10 mouse cellular contexts compared by ENCODE assay signal in the genomic region with DNA sequence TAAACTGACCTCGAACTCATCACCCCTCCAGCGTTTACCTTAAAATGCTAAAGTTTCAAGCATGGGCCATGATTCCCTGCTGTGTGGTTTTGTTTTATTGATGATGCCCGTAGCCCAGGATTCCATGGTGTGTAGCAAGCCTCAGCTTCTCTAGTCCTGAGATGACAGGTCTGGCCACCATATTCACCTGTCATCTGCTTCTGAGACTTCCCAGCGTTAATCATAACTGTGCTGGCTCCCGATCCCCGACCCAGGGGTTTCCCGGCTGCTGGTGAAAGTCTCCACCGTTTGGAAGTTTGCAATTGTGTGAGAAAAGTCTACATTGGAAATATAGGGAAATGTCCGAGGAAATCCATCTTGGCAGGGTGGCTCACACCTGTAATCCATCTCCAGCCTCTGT. TPM values are rescaled to one million over a fixed set of nuclear protein-coding genes. Genes with fewer than 3 reads are reported as not detected.
A peak's percentile ranks its signal among the peaks of the same experiment; 100 is the strongest.
DNase-seq lines count a peak whose midpoint lies in the region; ATAC-seq and TF ChIP-seq lines count a peak whose summit lies in the region.
"Had no signal": no experiment of that assay in that cellular context is flagged by ENCODE, and none has a peak within 500 bp of the region (broad histone marks: within the 10 kb centered on the region; RNA-seq: fewer than 3 reads in every experiment).

No protein-coding gene starts in this region.

- no peak for TF ChIP-seq EP300 in lung, postnatal 0 days (IDR thresholded peaks at IDR 0.05)

- H3K27ac ChIP-seq in lung, postnatal 0 days (ENCODE audit: low read length) = no peak overlapping the region
- peak overlapping the region; percentile 91; the same call in 1 of the 2 replicates for H3K27ac ChIP-seq in forebrain, embryonic 13.5 days
- H3K27ac ChIP-seq in limb, embryonic 12.5 days = no peak overlapping the region; the same call in 1 of the 2 replicates
- no peak overlapping the region for H3K27ac ChIP-seq in stomach, embryonic 14.5 days (ENCODE audit: low read length)

- H3K4me3 ChIP-seq in lung, postnatal 0 days (ENCODE audit: low read depth, low read length) = peak overlapping the region; percentile 69
- peak overlapping the region; percentile 72 for H3K4me3 ChIP-seq in forebrain, embryonic 13.5 days
- peak overlapping the region; percentile 75 for H3K4me3 ChIP-seq in limb, embryonic 12.5 days (replicated peaks)
- H3K4me3 ChIP-seq in stomach, embryonic 14.5 days (ENCODE audit: low read depth, low read length) = peak overlapping the region; percentile 59

- H3K36me3 ChIP-seq in lung, postnatal 0 days (ENCODE audit: insufficient read depth, low read length) = no peaks in the 10 kb centered on the region
- H3K36me3 ChIP-seq in forebrain, embryonic 13.5 days (ENCODE audit: poor library complexity, severe bottlenecking) = no peaks in the 10 kb centered on the region
- H3K36me3 ChIP-seq in limb, embryonic 12.5 days = no peaks in the 10 kb centered on the region
- no peaks in the 10 kb centered on the region for H3K36me3 ChIP-seq in stomach, embryonic 14.5 days (ENCODE audit: control insufficient read depth, insufficient read depth, low read length)

- 70% methylated on average over 9 of the region's 9 CpGs for WGBS in lung, postnatal 0 days
- 76% methylated on average over 9 of the region's 9 CpGs for WGBS in forebrain, embryonic 13.5 days
- 73% methylated on average over 9 of the region's 9 CpGs for WGBS in limb, embryonic 12.5 days
- 70% methylated on average over 9 of the region's 9 CpGs for WGBS in stomach, embryonic 14.5 days

- H3K9me3 ChIP-seq in lung, postnatal 0 days (ENCODE audit: low read length) = no peaks in the 10 kb centered on the region
- no peaks in the 10 kb centered on the region for H3K9me3 ChIP-seq in forebrain, embryonic 13.5 days (replicated peaks)
- H3K9me3 ChIP-seq in limb, embryonic 12.5 days = no peaks in the 10 kb centered on the region
- no peaks in the 10 kb centered on the region for H3K9me3 ChIP-seq in stomach, embryonic 14.5 days (ENCODE audit: control insufficient read depth, low read depth, low read length)

- peak overlapping the region; percentile 88 for H3K4me2 ChIP-seq in lung, postnatal 0 days (replicated peaks; ENCODE audit: low read depth, low read length)
- H3K4me2 ChIP-seq in forebrain, embryonic 13.5 days = peak overlapping the region; percentile 81
- H3K4me2 ChIP-seq in limb, embryonic 12.5 days = peak overlapping the region; percentile 86
- peak overlapping the region; percentile 81 for H3K4me2 ChIP-seq in stomach, embryonic 14.5 days (replicated peaks; ENCODE audit: low read depth, low read length)

- no peak for TF ChIP-seq CTCF in lung, postnatal 0 days (IDR thresholded peaks at IDR 0.05)

- H3K9ac ChIP-seq in lung, postnatal 0 days (replicated peaks; ENCODE audit: low read depth) = peak overlapping the region; percentile 54; the same call in 1 of the 2 replicates
- H3K9ac ChIP-seq in forebrain, embryonic 13.5 days = peak overlapping the region; percentile 88
- H3K9ac ChIP-seq in limb, embryonic 12.5 days (replicated peaks) = no peak overlapping the region
- 0 out of 2 replicates have a peak overlapping the region, but pooled peaks have one; percentile 49 for H3K9ac ChIP-seq in stomach, embryonic 14.5 days (replicated peaks; ENCODE audit: low read depth, low read length)

- no peak for ATAC-seq in lung, postnatal 0 days
- ATAC-seq in forebrain, embryonic 13.5 days = no peak
- no peak for ATAC-seq in limb, embryonic 12.5 days (ENCODE audit: insufficient number of reproducible peaks, insufficient read depth, low FRiP score, low TSS enrichment, low read depth)
- no peak for ATAC-seq in stomach, embryonic 14.5 days (ENCODE audit: insufficient number of reproducible peaks, insufficient read depth, low FRiP score, low read depth)
- no peak for ATAC-seq in megakaryocyte-erythroid progenitor cell, adult 5-6 weeks (replicated peaks; ENCODE audit: low FRiP score, low TSS enrichment, poor library complexity, severe bottlenecking)
- no peak for ATAC-seq in activated CD4-positive, CD25-positive, alpha-beta regulatory T cell, adult 4 months

- DNase-seq in lung, postnatal 0 days (ENCODE audit: low spot score) = no peak
- DNase-seq in lung, adult 18-20 months = no peak
- no peak for DNase-seq in T-cell, adult 2 months (ENCODE audit: low spot score)
- DNase-seq: adrenal gland, postnatal 10 days; gastrocnemius, postnatal 14 days had no signal

- no peaks in the 10 kb centered on the region for H3K4me1 ChIP-seq in lung, postnatal 0 days (ENCODE audit: insufficient read depth, low read depth, low read length)
- H3K4me1 ChIP-seq in forebrain, embryonic 13.5 days = peaks cover 8% of the 10 kb centered on the region
- 0 out of 2 replicates have a peak, but pooled peaks cover 8% of the 10 kb centered on the region for H3K4me1 ChIP-seq in limb, embryonic 12.5 days (replicated peaks)
- H3K4me1 ChIP-seq in stomach, embryonic 14.5 days (ENCODE audit: control insufficient read depth, insufficient read depth, low read length) = no peaks in the 10 kb centered on the region

- no peaks in the 10 kb centered on the region for H3K27me3 ChIP-seq in lung, postnatal 0 days (replicated peaks; ENCODE audit: insufficient read depth, low read length)
- H3K27me3 ChIP-seq in forebrain, embryonic 13.5 days = no peaks in the 10 kb centered on the region
- H3K27me3 ChIP-seq in limb, embryonic 12.5 days = no peaks in the 10 kb centered on the region
- H3K27me3 ChIP-seq in stomach, embryonic 14.5 days (ENCODE audit: control insufficient read depth, insufficient read depth, low read length) = no peaks in the 10 kb centered on the region

RNA-seq across cellular contexts. Expression of gene Nupr1l, which starts 0.8 kb away (rescaled TPM):
- 5.5 and 6.2 TPM in 2 replicates for polyA plus RNA-seq in lung, postnatal 0 days (2015; fragmentation: Nextera tagmentation; extraction: Ambion mirVana)
- 5.2 and 7.2 TPM in 2 replicates for polyA plus RNA-seq in forebrain, embryonic 13.5 days (2015; fragmentation: Nextera tagmentation; extraction: Ambion mirVana)
- 5.0 and 6.2 TPM in 2 replicates for polyA plus RNA-seq in limb, embryonic 12.5 days (2016; fragmentation: Nextera tagmentation; extraction: Ambion mirVana)
- polyA plus RNA-seq in stomach, embryonic 14.5 days (2014; fragmentation: Nextera tagmentation; extraction: Ambion mirVana) = 2.2 and 3.1 TPM in 2 replicates
- total RNA-seq in megakaryocyte-erythroid progenitor cell, adult 5-6 weeks (2014; fragmentation: Nextera tagmentation) = 2.7 and 15.3 TPM in 2 replicates
- 0.75 and 1.1 TPM in 2 replicates for total RNA-seq in megakaryocyte-erythroid progenitor cell, adult 5-6 weeks (2017)
- not detected for polyA plus RNA-seq in activated CD4-positive, CD25-positive, alpha-beta regulatory T cell, adult 4 months (2017; shearing (Covaris generic))

RNA-seq across cellular contexts. Expression of gene Phkg1, which starts 10.8 kb away (rescaled TPM):
- polyA plus RNA-seq in lung, postnatal 0 days (2015; fragmentation: Nextera tagmentation; extraction: Ambion mirVana) = 0.08 and 0.10 TPM in 2 replicates
- polyA plus RNA-seq in forebrain, embryonic 13.5 days (2015; fragmentation: Nextera tagmentation; extraction: Ambion mirVana) = 0.27 and 0.37 TPM in 2 replicates
- 0.24 and 0.36 TPM in 2 replicates for polyA plus RNA-seq in limb, embryonic 12.5 days (2016; fragmentation: Nextera tagmentation; extraction: Ambion mirVana)
- not detected in 2 replicates for polyA plus RNA-seq in stomach, embryonic 14.5 days (2014; fragmentation: Nextera tagmentation; extraction: Ambion mirVana)
- 0.33 and 0.45 TPM in 2 replicates for total RNA-seq in megakaryocyte-erythroid progenitor cell, adult 5-6 weeks (2014; fragmentation: Nextera tagmentation)
- total RNA-seq in megakaryocyte-erythroid progenitor cell, adult 5-6 weeks (2017) = 1.4 TPM in 2 replicates
- polyA plus RNA-seq in activated CD4-positive, CD25-positive, alpha-beta regulatory T cell, adult 4 months (2017; shearing (Covaris generic)) = under 1 TPM in 1 of 2 experiments, not detected in 1; 0.49 TPM

RNA-seq across cellular contexts. Expression of gene Zbed5, which starts 13.6 kb away (rescaled TPM):
- polyA plus RNA-seq in lung, postnatal 0 days (2015; fragmentation: Nextera tagmentation; extraction: Ambion mirVana) = 2.3 and 2.7 TPM in 2 replicates
- polyA plus RNA-seq in forebrain, embryonic 13.5 days (2015; fragmentation: Nextera tagmentation; extraction: Ambion mirVana) = 9.6 and 10.5 TPM in 2 replicates
- polyA plus RNA-seq in limb, embryonic 12.5 days (2016; fragmentation: Nextera tagmentation; extraction: Ambion mirVana) = 10.9 and 11.9 TPM in 2 replicates
- polyA plus RNA-seq in stomach, embryonic 14.5 days (2014; fragmentation: Nextera tagmentation; extraction: Ambion mirVana) = 5.7 and 6.1 TPM in 2 replicates
- total RNA-seq in megakaryocyte-erythroid progenitor cell, adult 5-6 weeks (2014; fragmentation: Nextera tagmentation) = 0.98 and 2.6 TPM in 2 replicates
- total RNA-seq in megakaryocyte-erythroid progenitor cell, adult 5-6 weeks (2017) = 2.1 and 4.7 TPM in 2 replicates
- 1 to 10 TPM; 1.0 to 3.1 TPM for polyA plus RNA-seq in activated CD4-positive, CD25-positive, alpha-beta regulatory T cell, adult 4 months (2017; shearing (Covaris generic))

RNA-seq across cellular contexts. Expression of gene Chchd2, which starts 21.9 kb away (rescaled TPM):
- 623 and 686 TPM in 2 replicates for polyA plus RNA-seq in lung, postnatal 0 days (2015; fragmentation: Nextera tagmentation; extraction: Ambion mirVana)
- 1,055 and 1,072 TPM in 2 replicates for polyA plus RNA-seq in forebrain, embryonic 13.5 days (2015; fragmentation: Nextera tagmentation; extraction: Ambion mirVana)
- 926 and 978 TPM in 2 replicates for polyA plus RNA-seq in limb, embryonic 12.5 days (2016; fragmentation: Nextera tagmentation; extraction: Ambion mirVana)
- 795 and 869 TPM in 2 replicates for polyA plus RNA-seq in stomach, embryonic 14.5 days (2014; fragmentation: Nextera tagmentation; extraction: Ambion mirVana)
- total RNA-seq in megakaryocyte-erythroid progenitor cell, adult 5-6 weeks (2014; fragmentation: Nextera tagmentation) = 465 and 490 TPM in 2 replicates
- 208 and 245 TPM in 2 replicates for total RNA-seq in megakaryocyte-erythroid progenitor cell, adult 5-6 weeks (2017)
- polyA plus RNA-seq in activated CD4-positive, CD25-positive, alpha-beta regulatory T cell, adult 4 months (2017; shearing (Covaris generic)) = 100 to 1,000 TPM; 408 to 480 TPM

RNA-seq across cellular contexts. Expression of gene Vkorc1l1, which starts 32.6 kb away (rescaled TPM):
- 14.9 and 15.2 TPM in 2 replicates for polyA plus RNA-seq in lung, postnatal 0 days (2015; fragmentation: Nextera tagmentation; extraction: Ambion mirVana)
- 26.4 and 26.5 TPM in 2 replicates for polyA plus RNA-seq in forebrain, embryonic 13.5 days (2015; fragmentation: Nextera tagmentation; extraction: Ambion mirVana)
- 35.8 and 36.7 TPM in 2 replicates for polyA plus RNA-seq in limb, embryonic 12.5 days (2016; fragmentation: Nextera tagmentation; extraction: Ambion mirVana)
- polyA plus RNA-seq in stomach, embryonic 14.5 days (2014; fragmentation: Nextera tagmentation; extraction: Ambion mirVana) = 16.2 and 19.1 TPM in 2 replicates
- total RNA-seq in megakaryocyte-erythroid progenitor cell, adult 5-6 weeks (2014; fragmentation: Nextera tagmentation) = 60.1 and 75.7 TPM in 2 replicates
- 61.7 and 81.5 TPM in 2 replicates for total RNA-seq in megakaryocyte-erythroid progenitor cell, adult 5-6 weeks (2017)
- 1 to 10 TPM; 4.8 to 6.6 TPM for polyA plus RNA-seq in activated CD4-positive, CD25-positive, alpha-beta regulatory T cell, adult 4 months (2017; shearing (Covaris generic))
